Mouse (Mus musculus): ENCODE measurements around the gene Rars2.

DNA sequence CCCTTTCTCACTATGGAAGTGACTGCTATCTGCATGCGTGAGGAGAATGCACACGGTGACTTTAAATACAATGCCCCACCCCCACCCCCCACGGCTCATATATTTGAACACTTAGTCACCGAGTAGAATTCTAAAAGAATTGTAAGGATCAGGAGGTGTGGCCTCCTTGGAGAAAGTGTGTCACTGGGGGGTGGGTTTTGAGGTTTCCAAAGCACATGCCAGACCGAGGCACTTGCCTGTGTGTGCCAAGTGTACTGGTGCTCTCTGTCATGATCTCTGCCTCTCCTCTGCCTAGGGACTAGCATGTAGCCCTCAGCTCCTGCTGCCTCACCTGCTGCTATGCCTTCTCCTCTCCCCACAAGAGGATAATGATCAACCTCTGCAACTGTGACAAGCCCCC is 32.3 kb upstream of the Rars2 start:
- TF ChIP-seq CTCF (IDR thresholded peaks at IDR 0.05; ENCODE audit: low read depth, low read length) (no peak), POLR2A (IDR thresholded peaks at IDR 0.05; ENCODE audit: insufficient read depth, low read length) (no peak), EP300 (IDR thresholded peaks at IDR 0.05; ENCODE audit: insufficient read depth, low read depth, low read length) (no peak)
